Mouse (Mus musculus) small intestine, adult 2 months (tissue): ENCODE data around the gene Sipa1l1.

Experiments
- CTCF ChIP-seq: fragments of 200-500 bp; IDR thresholded peaks from 2 replicates; pipeline ENCODE4 v1.5.1; 2012; ENCODE audit warnings: low read depth, mild to moderate bottlenecking, control low read depth, inconsistent platforms, low read length, moderate library complexity, mixed read lengths; ENCODE audit not compliant: insufficient replicate concordance, insufficient read length; ENCODE audit errors: extremely low read depth
- POLR2A ChIP-seq: fragments of 200-500 bp; IDR thresholded peaks from 2 replicates; pipeline ENCODE4 v1.6.1; 2012; ENCODE audit warnings: low read depth, mild to moderate bottlenecking, control low read depth, inconsistent platforms, low read length, moderate library complexity

GRCm38 (mm10) chr12:82434591-82434990, 265.5 kb downstream of the Sipa1l1 start:
- TF ChIP-seq POLR2A (no peak), CTCF (no peak)
